Mouse (Mus musculus) neural tube, embryonic 12.5 days (tissue): Measurements from ENCODE around the gene Hist2h2aa1. TPM values are rescaled to one million over a fixed set of nuclear protein-coding genes. Genes with fewer than 3 reads are reported as not detected.
"Not testable (repeated sequence)": the region's sequence is repeated elsewhere in the genome, so short reads cannot be mapped to it uniquely, and the experiment has no call there.

Experiments used
- ATAC-seq: fragments of 200-750 bp; cut with Nextera tagmentation; 2 replicates; pipeline ENCODE4 v1.8.0; 2017; ENCODE audit warnings: low read depth, mild to moderate bottlenecking, moderate TSS enrichment, moderate library complexity; ENCODE audit not compliant: low FRiP score
- H3K27ac ChIP-seq: fragments of 300-500 bp; sonication (generic); 2 replicates; pipeline ENCODE4 v1.5.1; 2016
- H3K27me3 ChIP-seq: fragments of 300-500 bp; sonication (generic); replicated peaks from 2 replicates; pipeline ENCODE4 v1.6.1; 2016; ENCODE audit warnings: mild to moderate bottlenecking
- H3K36me3 ChIP-seq: fragments of 300-500 bp; sonication (generic); 2 replicates; pipeline ENCODE4 v1.6.1; 2016; ENCODE audit warnings: mild to moderate bottlenecking
- H3K4me1 ChIP-seq: fragments of 300-500 bp; sonication (generic); 2 replicates; pipeline ENCODE4 v1.6.1; 2016
- H3K4me2 ChIP-seq: fragments of 300-500 bp; sonication (generic); replicated peaks from 2 replicates; pipeline ENCODE4 v1.6.1; 2016; ENCODE audit warnings: mild to moderate bottlenecking
- H3K4me3 ChIP-seq: fragments of 300-500 bp; sonication (generic); 2 replicates; pipeline ENCODE4 v1.5.1; 2016
- H3K9ac ChIP-seq: fragments of 300-500 bp; sonication (generic); 2 replicates; pipeline ENCODE4 v1.6.1; 2016; ENCODE audit warnings: mild to moderate bottlenecking
- H3K9me3 ChIP-seq: fragments of 300-500 bp; sonication (generic); 2 replicates; pipeline ENCODE4 v1.6.1; 2016; ENCODE audit warnings: mild to moderate bottlenecking
- WGBS: fragments of 180-500 bp; shearing (Covaris S2); methylation state at CpG from one replicate; pipeline ENCODE4 v1.1.7; 2016; 5-methylcytosine and 5-hydroxymethylcytosine counted together
- polyA plus RNA-seq: library from polyadenylated mRNA; unstranded; fragments of >200 nt; fragmentation: Nextera tagmentation; extraction: Ambion mirVana; gene quantifications from 2 replicates; pipeline ENCODE4 v1.2.1, GENCODE M21; 2016

The Hist2h2aa1 gene
- polyA plus RNA-seq, 1 experiment from 2014 or later, result 19.2 TPM

DNA sequence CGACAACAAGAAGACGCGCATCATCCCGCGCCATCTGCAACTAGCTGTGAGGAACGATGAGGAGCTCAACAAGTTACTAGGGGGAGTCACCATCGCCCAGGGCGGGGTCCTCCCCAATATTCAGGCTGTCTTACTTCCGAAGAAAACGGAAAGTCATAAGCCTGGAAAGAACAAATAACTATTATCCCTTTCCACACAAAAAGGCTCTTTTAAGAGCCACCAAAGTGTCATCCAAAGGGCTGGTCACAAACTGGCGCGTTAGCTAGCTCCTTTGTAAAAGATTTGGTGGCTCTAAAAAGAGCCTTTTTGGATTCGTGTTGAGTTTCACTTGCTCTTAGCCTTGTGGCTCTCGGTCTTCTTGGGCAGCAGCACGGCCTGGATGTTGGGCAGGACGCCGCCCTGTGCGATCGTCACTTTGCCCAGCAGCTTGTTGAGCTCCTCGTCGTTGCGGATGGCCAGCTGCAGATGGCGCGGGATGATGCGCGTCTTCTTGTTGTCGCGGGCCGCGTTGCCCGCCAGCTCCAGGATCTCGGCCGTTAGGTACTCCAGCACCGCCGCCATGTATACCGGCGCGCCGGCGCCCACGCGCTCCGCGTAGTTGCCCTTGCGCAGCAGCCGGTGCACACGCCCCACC lies 25.0 kb upstream of the Hist2h2aa1 start:
- Histone ChIP-seq H3K4me3 (peak overlapping the region; percentile 65), H3K27ac (peak overlapping the region; percentile 94), H3K4me2 (peak overlapping the region; percentile 80), H3K4me1 (peaks cover 17% of the 10 kb centered on the region; the same call in 1 of the 2 replicates), H3K9ac (peak overlapping the region; percentile 73)
- WGBS, result under 1% methylated on average over 32 of the region's 47 CpGs
- not testable (repeated sequence) for H3K36me3 ChIP-seq, H3K9me3 ChIP-seq, H3K27me3 ChIP-seq
- ATAC-seq, result peak; percentile 37

- WGBS, result under 1% methylated on average over 43 of the region's 43 CpGs
- Histone ChIP-seq H3K9me3 (no peaks in the 10 kb centered on the region), H3K27me3 (no peaks in the 10 kb centered on the region), H3K4me3 (peak within 1 kb of the TSS; percentile 65), H3K36me3 (no peaks in the 10 kb centered on the region), H3K9ac (peak within 1 kb of the TSS; percentile 73), H3K4me1 (peaks cover 17% of the 10 kb centered on the region; the same call in 1 of the 2 replicates), H3K27ac (peak within 1 kb of the TSS; percentile 94), H3K4me2 (peak within 1 kb of the TSS; percentile 80)
- peak; percentile 77 for ATAC-seq
These were observed 24.3 kb upstream of the Hist2h2aa1 start, which contains the start of the genes Hist2h2ac and Hist2h2be for GRCm38 (mm10) chr3:96220765-96221639. Gene Hist2h2ac (minus strand): TSS chr3:96220880. Gene Hist2h2be (plus strand): TSS chr3:96221119.

- Histone ChIP-seq H3K9ac (peak overlapping the region; percentile 73), H3K4me3 (peak overlapping the region; percentile 65), H3K27me3 (no peaks in the 10 kb centered on the region), H3K4me2 (peak overlapping the region; percentile 80), H3K4me1 (peaks cover 17% of the 10 kb centered on the region; the same call in 1 of the 2 replicates), H3K36me3 (no peaks in the 10 kb centered on the region), H3K27ac (peak overlapping the region; percentile 94), H3K9me3 (no peaks in the 10 kb centered on the region)
- ATAC-seq, result no peak
- 20% methylated on average over 9 of the region's 9 CpGs for WGBS
These were observed 23.7 kb upstream of the Hist2h2aa1 start for GRCm38 (mm10) chr3:96221640-96222038.

- H3K27me3 ChIP-seq, result no peaks in the 10 kb centered on the region
- no peak overlapping the region for H3K27ac ChIP-seq
- H3K4me2 ChIP-seq, result peak overlapping the region; percentile 80; the same call in 1 of the 2 replicates
- ATAC-seq, result no peak
- 93% methylated on average over 4 of the region's 4 CpGs for WGBS
- H3K9me3 ChIP-seq, result no peaks in the 10 kb centered on the region
- H3K36me3 ChIP-seq, result no peaks in the 10 kb centered on the region
- H3K4me1 ChIP-seq, result peaks cover 17% of the 10 kb centered on the region; the same call in 1 of the 2 replicates
- no peak overlapping the region for H3K9ac ChIP-seq
- no peak overlapping the region for H3K4me3 ChIP-seq
These were observed 22.5 kb upstream of the Hist2h2aa1 start for GRCm38 (mm10) chr3:96222774-96223173.

DNA sequence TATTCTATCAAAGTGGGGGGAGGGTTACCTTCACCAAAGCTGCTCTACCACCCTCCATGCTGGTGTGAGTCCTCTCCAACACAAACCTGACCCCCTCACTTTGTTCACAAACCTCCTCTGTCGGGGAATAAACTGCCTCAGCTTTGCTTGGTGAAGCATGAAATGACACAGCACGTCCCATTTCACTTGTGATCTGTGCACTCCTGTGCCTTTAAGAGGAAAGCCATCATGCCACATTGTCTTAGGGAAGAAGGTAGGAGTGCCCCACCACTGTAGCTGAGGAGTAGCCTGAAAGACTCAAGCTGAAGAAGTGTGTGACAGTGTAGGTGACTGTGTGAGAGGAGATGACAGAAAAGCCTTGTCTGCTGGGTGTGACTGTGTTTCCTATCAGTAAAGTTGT lies 19.9 kb upstream of the Hist2h2aa1 start:
- Histone ChIP-seq H3K9me3 (no peaks in the 10 kb centered on the region), H3K27ac (no peak overlapping the region), H3K4me3 (no peak overlapping the region), H3K4me2 (no peak overlapping the region), H3K27me3 (no peaks in the 10 kb centered on the region), H3K4me1 (peaks cover 10% of the 10 kb centered on the region; the same call in 1 of the 2 replicates), H3K9ac (no peak overlapping the region), H3K36me3 (no peaks in the 10 kb centered on the region)
- WGBS, result 13% methylated on average over 2 of the region's 2 CpGs
- ATAC-seq, result no peak

GRCm38 (mm10) chr3:96226695-96227648 lies 18.3 kb upstream of the Hist2h2aa1 start:
- WGBS, result 79% methylated on average over 8 of the region's 8 CpGs

GRCm38 (mm10) chr3:96228828-96229227 lies 16.5 kb upstream of the Hist2h2aa1 start:
- Histone ChIP-seq H3K4me2 (no peak overlapping the region), H3K4me3 (no peak overlapping the region), H3K27me3 (no peaks in the 10 kb centered on the region), H3K9me3 (no peaks in the 10 kb centered on the region), H3K27ac (no peak overlapping the region), H3K4me1 (no peaks in the 10 kb centered on the region), H3K9ac (no peak overlapping the region), H3K36me3 (no peaks in the 10 kb centered on the region)
- 71% methylated on average over 2 of the region's 2 CpGs for WGBS
- ATAC-seq, result no peak

More at GRCm38 (mm10) chr3:96226695-96227648, 18.3 kb upstream of the Hist2h2aa1 start:
- Histone ChIP-seq H3K4me2 (no peak overlapping the region), H3K27ac (no peak overlapping the region), H3K36me3 (no peaks in the 10 kb centered on the region), H3K9ac (no peak overlapping the region), H3K9me3 (no peaks in the 10 kb centered on the region), H3K4me1 (no peaks in the 10 kb centered on the region; the same call in 1 of the 2 replicates), H3K27me3 (no peaks in the 10 kb centered on the region), H3K4me3 (no peak overlapping the region)
- ATAC-seq, result no peak

DNA sequence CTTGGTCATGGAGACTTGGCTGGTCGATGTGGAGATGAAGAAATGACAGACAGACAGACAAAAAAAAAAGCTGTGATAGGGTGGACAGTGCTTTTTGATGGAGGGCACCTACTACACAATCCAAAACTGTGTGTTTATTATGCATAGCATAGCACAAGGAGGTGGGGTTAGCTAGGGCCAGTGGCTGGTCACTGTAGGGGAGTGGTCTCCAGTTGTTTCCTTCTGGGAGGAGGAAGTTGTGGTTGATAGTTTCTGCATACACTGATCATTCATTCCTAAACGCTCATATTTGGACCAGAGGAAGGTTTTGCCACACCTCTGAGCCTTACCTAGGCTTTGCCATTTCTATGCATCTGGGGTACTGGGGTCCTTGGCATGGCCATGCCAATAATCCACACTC lies 14.9 kb upstream of the Hist2h2aa1 start:
- Histone ChIP-seq H3K9me3 (no peaks in the 10 kb centered on the region), H3K4me2 (no peak overlapping the region), H3K4me1 (no peaks in the 10 kb centered on the region), H3K36me3 (no peaks in the 10 kb centered on the region), H3K9ac (no peak overlapping the region), H3K4me3 (no peak overlapping the region), H3K27me3 (no peaks in the 10 kb centered on the region), H3K27ac (no peak overlapping the region)
- 76% methylated on average over 2 of the region's 2 CpGs for WGBS
- ATAC-seq, result no peak

DNA sequence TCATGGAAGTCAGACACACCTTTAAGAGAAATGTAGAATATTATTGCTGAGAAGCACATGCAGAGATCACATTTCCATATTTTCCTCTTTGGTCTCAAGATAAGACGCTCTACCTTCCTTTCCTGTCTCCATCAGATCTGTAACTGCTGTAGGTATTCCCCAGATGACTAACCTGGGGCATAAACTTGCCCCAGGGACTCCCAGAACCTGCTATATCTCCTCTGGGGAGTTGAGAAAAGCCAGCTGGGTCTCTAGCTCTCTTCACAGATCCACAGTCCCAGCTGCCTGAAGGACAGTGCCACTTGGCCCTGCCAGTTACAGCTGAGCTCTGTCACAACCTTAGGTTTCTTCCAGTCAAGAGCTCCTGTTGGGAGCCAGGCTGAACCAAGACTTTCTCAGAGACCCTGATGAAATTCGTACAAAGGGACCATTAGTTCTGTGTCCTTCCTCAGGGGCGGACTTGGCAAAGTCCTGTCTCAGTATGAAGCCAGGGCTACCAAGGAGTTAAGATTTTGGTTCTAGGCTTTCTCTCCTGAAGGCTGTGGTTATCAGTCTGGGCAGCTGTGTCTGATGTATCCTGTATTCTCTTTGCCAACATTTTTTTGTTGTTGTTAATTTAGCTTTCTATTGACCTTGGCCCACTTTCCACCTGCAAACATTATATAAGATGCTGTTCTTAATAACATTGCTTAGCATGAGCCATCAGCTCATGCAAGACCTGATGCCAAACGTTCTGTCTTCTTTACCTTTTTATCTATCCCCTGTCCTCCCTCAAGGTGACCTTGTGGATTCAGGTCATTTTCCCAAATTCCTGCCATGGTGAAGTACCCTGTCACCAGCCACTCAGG lies 14.2 kb upstream of the Hist2h2aa1 start:
- Histone ChIP-seq H3K36me3 (no peaks in the 10 kb centered on the region), H3K27me3 (no peaks in the 10 kb centered on the region), H3K4me3 (no peak overlapping the region), H3K4me1 (no peaks in the 10 kb centered on the region), H3K9me3 (no peaks in the 10 kb centered on the region), H3K4me2 (no peak overlapping the region), H3K27ac (no peak overlapping the region), H3K9ac (no peak overlapping the region)
- no peak for ATAC-seq
- WGBS, result 77% methylated on average over 4 of the region's 4 CpGs

GRCm38 (mm10) chr3:96231758-96232120 lies 13.6 kb upstream of the Hist2h2aa1 start:
- no peaks in the 10 kb centered on the region for H3K36me3 ChIP-seq
- 65% methylated on average over 2 of the region's 2 CpGs for WGBS
- no peak for ATAC-seq

DNA sequence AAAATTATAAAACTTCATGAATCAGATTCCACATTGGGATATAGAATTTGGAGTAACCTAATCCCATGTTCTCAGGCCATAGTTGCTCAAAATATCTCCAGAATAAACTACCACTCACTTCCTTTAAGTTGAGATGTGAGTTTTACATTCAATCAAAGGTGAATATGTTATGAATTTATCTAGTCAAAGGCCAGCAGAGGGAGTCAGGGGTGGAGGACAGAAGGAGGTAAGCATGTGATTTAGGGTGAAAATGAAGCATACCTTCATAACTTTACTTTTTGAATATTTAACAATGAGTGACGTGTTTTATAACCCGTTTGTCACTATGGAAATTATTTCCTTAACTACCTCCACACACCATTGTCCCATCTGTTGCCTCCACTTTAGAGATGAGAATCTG lies 10.4 kb upstream of the Hist2h2aa1 start:
- no peaks in the 10 kb centered on the region for H3K9me3 ChIP-seq
- H3K4me2 ChIP-seq, result no peak overlapping the region
- no peak for ATAC-seq
- H3K4me3 ChIP-seq, result no peak overlapping the region
- no peaks in the 10 kb centered on the region for H3K27me3 ChIP-seq
- peaks cover 15% of the 10 kb centered on the region for H3K4me1 ChIP-seq
- H3K27ac ChIP-seq, result no peak overlapping the region
- no peak overlapping the region for H3K9ac ChIP-seq
- no peaks in the 10 kb centered on the region for H3K36me3 ChIP-seq
- WGBS, result 95% methylated on average over 2 of the region's 2 CpGs

More at GRCm38 (mm10) chr3:96231758-96232120, 13.6 kb upstream of the Hist2h2aa1 start:
- Histone ChIP-seq H3K4me1 (no peaks in the 10 kb centered on the region), H3K27ac (no peak overlapping the region), H3K9me3 (no peaks in the 10 kb centered on the region), H3K27me3 (no peaks in the 10 kb centered on the region), H3K4me2 (no peak overlapping the region), H3K4me3 (no peak overlapping the region), H3K9ac (no peak overlapping the region)
